Mouse (Mus musculus): ENCODE measurements around the gene Camk2d.

GRCm38 (mm10) chr3:126596086-126596485 is at the start of gene Camk2d:
- no peak for TF ChIP-seq JUND (IDR thresholded peaks at IDR 0.05; ENCODE audit: low read depth, low read length)
- TF ChIP-seq POLR2A (IDR thresholded peaks at IDR 0.05; ENCODE audit: control insufficient read depth in 1 of 2, insufficient read depth in 1 of 2, low read depth in 1 of 2, low read length in 2 of 2, poor library complexity in 1 of 2) = no peak
- TF ChIP-seq CTCF (IDR thresholded peaks at IDR 0.05 in 2 of 3, conservative IDR thresholded peaks at IDR 0.05 in 1 of 3; ENCODE audit: control insufficient read depth in 1 of 3, insufficient read depth in 1 of 3, low read depth in 2 of 3, low read length in 3 of 3, poor library complexity in 1 of 3, severe bottlenecking in 1 of 3) = no peak
- no peak for TF ChIP-seq MAFK (IDR thresholded peaks at IDR 0.05; ENCODE audit: borderline replicate concordance, low read depth, low read length)

Measured in MEL (cell line).